ENCODE assay signal across 23 mouse cellular contexts in the genomic region with DNA sequence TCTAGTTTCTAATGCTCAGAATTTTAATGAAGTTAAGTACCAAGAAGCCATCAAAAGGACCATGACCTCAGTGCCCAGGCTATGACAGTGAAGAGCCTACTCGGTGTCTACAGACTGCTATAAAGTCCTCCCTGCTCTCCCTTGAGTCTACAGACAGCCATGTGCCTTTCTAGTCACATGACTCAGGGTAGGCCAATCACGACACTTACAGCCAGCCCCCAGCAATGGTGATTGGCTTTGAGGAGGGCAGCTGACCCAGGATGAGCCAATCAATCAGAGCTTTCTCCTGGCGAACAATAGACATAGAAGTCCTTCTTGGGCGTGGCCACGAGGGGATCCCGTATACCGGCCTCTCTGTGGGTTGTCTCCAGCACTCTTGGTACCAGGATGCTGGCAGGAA. TPM values are rescaled to one million over a fixed set of nuclear protein-coding genes. Genes with fewer than 3 reads are reported as not detected.
DNase-seq lines count a peak whose midpoint lies in the region; ATAC-seq and TF ChIP-seq lines count a peak whose summit lies in the region.
"Had no signal": no experiment of that assay in that cellular context is flagged by ENCODE, and none has a peak within 500 bp of the region (broad histone marks: within the 10 kb centered on the region; RNA-seq: fewer than 3 reads in every experiment).

No protein-coding gene starts in this region.

- 77% methylated on average over 7 of the region's 7 CpGs for WGBS in forebrain, embryonic 10.5 days
- WGBS in forebrain, embryonic 16.5 days: 77% methylated on average over 7 of the region's 7 CpGs
- WGBS in midbrain, postnatal 0 days: 79% methylated on average over 7 of the region's 7 CpGs
- 74% methylated on average over 7 of the region's 7 CpGs for WGBS in midbrain, embryonic 15.5 days

- no peak overlapping the region for H3K9ac ChIP-seq in forebrain, embryonic 16.5 days (replicated peaks; ENCODE audit: low read depth, low read length)
- H3K9ac ChIP-seq in midbrain, postnatal 0 days (replicated peaks; ENCODE audit: low read length, poor library complexity, severe bottlenecking): no peak overlapping the region
- no peak overlapping the region for H3K9ac ChIP-seq in midbrain, embryonic 15.5 days
- H3K9ac ChIP-seq: embryonic facial prominence, embryonic 13.5 days; kidney, embryonic 15.5 days; midbrain, embryonic 13.5 days had no signal

- peak overlapping the region; percentile 78; the same call in 1 of the 2 replicates for H3K27ac ChIP-seq in forebrain, embryonic 10.5 days
- H3K27ac ChIP-seq in forebrain, embryonic 16.5 days (ENCODE audit: low read length): no peak overlapping the region
- no peak overlapping the region for H3K27ac ChIP-seq in midbrain, postnatal 0 days (ENCODE audit: low read depth, low read length)
- H3K27ac ChIP-seq in midbrain, embryonic 15.5 days: no peak overlapping the region
- H3K27ac ChIP-seq: embryonic facial prominence, embryonic 13.5 days; macrophage; midbrain, embryonic 13.5 days; stomach, postnatal 0 days had no signal

- H3K27me3 ChIP-seq in forebrain, embryonic 10.5 days (ENCODE audit: poor library complexity, severe bottlenecking): no peaks in the 10 kb centered on the region
- no peaks in the 10 kb centered on the region for H3K27me3 ChIP-seq in forebrain, embryonic 16.5 days (replicated peaks; ENCODE audit: control insufficient read depth, insufficient read depth, low read length)
- no peaks in the 10 kb centered on the region for H3K27me3 ChIP-seq in midbrain, postnatal 0 days (ENCODE audit: insufficient read depth, low read length)
- H3K27me3 ChIP-seq in midbrain, embryonic 15.5 days (replicated peaks): no peaks in the 10 kb centered on the region
- H3K27me3 ChIP-seq: embryonic facial prominence, embryonic 13.5 days; kidney, embryonic 15.5 days; midbrain, embryonic 13.5 days had no signal

- no peak overlapping the region for H3K4me3 ChIP-seq in forebrain, embryonic 10.5 days
- no peak overlapping the region for H3K4me3 ChIP-seq in forebrain, embryonic 16.5 days (replicated peaks; ENCODE audit: low read length)
- H3K4me3 ChIP-seq in midbrain, postnatal 0 days (ENCODE audit: low read depth, low read length): no peak overlapping the region
- no peak overlapping the region for H3K4me3 ChIP-seq in midbrain, embryonic 15.5 days
- H3K4me3 ChIP-seq: embryonic facial prominence, embryonic 13.5 days; kidney, embryonic 15.5 days; midbrain, embryonic 13.5 days had no signal

- no peak for TF ChIP-seq POLR2A in brain, embryonic 14.5 days (IDR thresholded peaks at IDR 0.05; ENCODE audit: borderline replicate concordance, extremely low read depth, insufficient read depth, insufficient read length, poor library complexity, severe bottlenecking)

- ATAC-seq in forebrain, embryonic 16.5 days: no peak
- ATAC-seq in midbrain, postnatal 0 days (ENCODE audit: low FRiP score): no peak
- ATAC-seq in midbrain, embryonic 15.5 days (replicated peaks): no peak
- ATAC-seq: midbrain, embryonic 13.5 days had no signal

- H3K4me2 ChIP-seq in forebrain, embryonic 16.5 days (ENCODE audit: low read length): no peak overlapping the region
- no peak overlapping the region for H3K4me2 ChIP-seq in midbrain, postnatal 0 days (ENCODE audit: low read depth, low read length, poor library complexity, severe bottlenecking)
- H3K4me2 ChIP-seq in midbrain, embryonic 15.5 days: no peak overlapping the region
- H3K4me2 ChIP-seq: kidney, embryonic 15.5 days; liver, embryonic 11.5 days; midbrain, embryonic 13.5 days had no signal

- no peaks in the 10 kb centered on the region for H3K9me3 ChIP-seq in forebrain, embryonic 10.5 days
- no peaks in the 10 kb centered on the region for H3K9me3 ChIP-seq in forebrain, embryonic 16.5 days (ENCODE audit: control insufficient read depth, low read length)
- H3K9me3 ChIP-seq in midbrain, postnatal 0 days (ENCODE audit: low read length): no peaks in the 10 kb centered on the region
- H3K9me3 ChIP-seq in midbrain, embryonic 15.5 days: no peaks in the 10 kb centered on the region
- H3K9me3 ChIP-seq: embryonic facial prominence, embryonic 13.5 days; G1E; kidney, embryonic 15.5 days; midbrain, embryonic 13.5 days had no signal

- DNase-seq in forebrain, embryonic 10.5 days (ENCODE audit: extremely low spot score, low spot score): no peak
- DNase-seq in midbrain, postnatal 0 days (ENCODE audit: low spot score): peak; percentile 56
- DNase-seq in brain, embryonic 14.5 days (ENCODE audit: low read depth): peak; percentile 41
- DNase-seq in testis, postnatal 14 days (ENCODE audit: low spot score): peak; percentile 89
- no peak for DNase-seq in urinary bladder, postnatal 10 days (ENCODE audit: low spot score)
- DNase-seq in left cerebral cortex, adult 18-20 months (ENCODE audit: low spot score in 2 of 2): no peak
- DNase-seq: adrenal gland, adult 8-10 months; cerebellum, adult 11 months; cerebellum, postnatal 36 days; gastrocnemius, postnatal 25 days; heart, postnatal 10 days; lung, adult 2 months; right cerebral cortex, postnatal 14 days; thymus, postnatal 25 days had no signal

- TF ChIP-seq CTCF in midbrain, postnatal 0 days (IDR thresholded peaks at IDR 0.05): no peak
- no peak for TF ChIP-seq CTCF in brain, embryonic 14.5 days (IDR thresholded peaks at IDR 0.05; ENCODE audit: borderline replicate concordance, extremely low read depth, insufficient read depth, insufficient read length)

- H3K4me1 ChIP-seq in forebrain, embryonic 10.5 days: peaks cover 64% of the 10 kb centered on the region
- peaks cover 31% of the 10 kb centered on the region for H3K4me1 ChIP-seq in forebrain, embryonic 16.5 days (replicated peaks; ENCODE audit: control insufficient read depth, insufficient read depth, low read length)
- peaks cover 6% of the 10 kb centered on the region; the same call in 1 of the 2 replicates for H3K4me1 ChIP-seq in midbrain, postnatal 0 days (ENCODE audit: insufficient read depth, low read length)
- H3K4me1 ChIP-seq in midbrain, embryonic 15.5 days: peaks cover 29% of the 10 kb centered on the region

- peaks cover 6% of the 10 kb centered on the region for H3K36me3 ChIP-seq in forebrain, embryonic 10.5 days (replicated peaks)
- H3K36me3 ChIP-seq in forebrain, embryonic 16.5 days (ENCODE audit: control insufficient read depth, insufficient read depth): no peaks in the 10 kb centered on the region
- H3K36me3 ChIP-seq in midbrain, postnatal 0 days (ENCODE audit: insufficient read depth, low read length): no peaks in the 10 kb centered on the region
- no peaks in the 10 kb centered on the region for H3K36me3 ChIP-seq in midbrain, embryonic 15.5 days (replicated peaks)
- H3K36me3 ChIP-seq: embryonic facial prominence, embryonic 13.5 days; G1E; kidney, embryonic 15.5 days had no signal

RNA-seq across cellular contexts. Expression of a gene that starts 50.6 kb away (rescaled TPM):
- polyA plus RNA-seq in forebrain, embryonic 10.5 days (2016; fragmentation: Nextera tagmentation; extraction: Ambion mirVana): 2,559 and 2,733 TPM in 2 replicates
- 4,159 and 4,175 TPM in 2 replicates for polyA plus RNA-seq in forebrain, embryonic 16.5 days (2015; fragmentation: Nextera tagmentation; extraction: Ambion mirVana)
- 2,534 and 2,842 TPM in 2 replicates for total RNA-seq in midbrain, postnatal 0 days (2014; rRNA removed)
- polyA plus RNA-seq in midbrain, postnatal 0 days (2015; fragmentation: Nextera tagmentation; extraction: Ambion mirVana): 3,992 and 4,056 TPM in 2 replicates
- 4,418 and 4,467 TPM in 2 replicates for polyA plus RNA-seq in midbrain, embryonic 15.5 days (2015; fragmentation: Nextera tagmentation; extraction: Ambion mirVana)
- 1,716 and 3,108 TPM in 2 replicates for polyA plus RNA-seq in brain, embryonic 14.5 days (2012; rRNA removed)
- total RNA-seq in left cerebral cortex, adult 18-20 months (2021): 1,000 to 10,000 TPM; 1,195 to 1,258 TPM

Comparison
In these comparisons a context has a peak if more than half of its experiments do, and no peak if none do; other contexts are left out.
1. DNase-seq: peak in midbrain, postnatal 0 days (single experiment), brain, embryonic 14.5 days (single experiment) and testis, postnatal 14 days (single experiment); none in forebrain, embryonic 10.5 days (single experiment), urinary bladder, postnatal 10 days (single experiment) and left cerebral cortex, adult 18-20 months (0 of 2).